Mouse (Mus musculus) retina, postnatal 7 days (tissue): Measurements from ENCODE around the gene Fli1.

Experiments
- DNase-seq: peaks from one replicate; pipeline ENCODE4 v3.0.0-alpha.2; 2012; ENCODE audit warnings: low read depth, low spot score

Gene Fli1

GRCm38 (mm10) chr9:32503423-32503822 lies 39.2 kb downstream of the Fli1 start:
- DNase-seq = no peak

- no peak for DNase-seq
These were observed 40.2 kb downstream of the Fli1 start for GRCm38 (mm10) chr9:32502256-32503010.

GRCm38 (mm10) chr9:32500886-32501285 lies 41.8 kb downstream of the Fli1 start:
- DNase-seq = no peak

GRCm38 (mm10) chr9:32500063-32500462 lies 42.6 kb downstream of the Fli1 start:
- DNase-seq = no peak

GRCm38 (mm10) chr9:32499469-32499868 lies 43.2 kb downstream of the Fli1 start:
- no peak for DNase-seq

GRCm38 (mm10) chr9:32495643-32495997 lies 47.0 kb downstream of the Fli1 start:
- no peak for DNase-seq

GRCm38 (mm10) chr9:32494891-32495642 lies 47.6 kb downstream of the Fli1 start:
- DNase-seq = no peak

- DNase-seq = no peak
These were observed 48.9 kb downstream of the Fli1 start for GRCm38 (mm10) chr9:32493588-32494423.

GRCm38 (mm10) chr9:32492753-32493152 lies 49.9 kb downstream of the Fli1 start:
- DNase-seq = no peak

- no peak for DNase-seq
These were observed 51.2 kb downstream of the Fli1 start for GRCm38 (mm10) chr9:32491484-32491883.

GRCm38 (mm10) chr9:32489794-32490358 lies 52.8 kb downstream of the Fli1 start:
- DNase-seq = no peak

GRCm38 (mm10) chr9:32489315-32489714 lies 53.3 kb downstream of the Fli1 start:
- no peak for DNase-seq

GRCm38 (mm10) chr9:32488627-32489026 lies 54.0 kb downstream of the Fli1 start:
- no peak for DNase-seq

- DNase-seq = no peak
These were observed 54.8 kb downstream of the Fli1 start for GRCm38 (mm10) chr9:32487823-32488222.

GRCm38 (mm10) chr9:32487401-32487800 lies 55.3 kb downstream of the Fli1 start:
- no peak for DNase-seq

GRCm38 (mm10) chr9:32480418-32480817 lies 62.2 kb downstream of the Fli1 start:
- no peak for DNase-seq

- DNase-seq = no peak
These were observed 63.9 kb downstream of the Fli1 start for GRCm38 (mm10) chr9:32478799-32479198.

GRCm38 (mm10) chr9:32478087-32478486 lies 64.6 kb downstream of the Fli1 start:
- peak; percentile 19 for DNase-seq

- no peak for DNase-seq
These were observed 66.1 kb downstream of the Fli1 start for GRCm38 (mm10) chr9:32476604-32477003.

- DNase-seq = no peak
These were observed 67.9 kb downstream of the Fli1 start for GRCm38 (mm10) chr9:32474621-32475390.

- DNase-seq = no peak
These were observed 70.3 kb downstream of the Fli1 start for GRCm38 (mm10) chr9:32472346-32472745.
